Mouse (Mus musculus) lung, embryonic 16.5 days (tissue): ENCODE results near the gene Zap70. TPM values are rescaled to one million over a fixed set of nuclear protein-coding genes. Genes with fewer than 3 reads are reported as not detected.
A peak's percentile ranks its signal among the peaks of the same experiment; 100 is the strongest.
"Not testable (repeated sequence)": the region's sequence is repeated elsewhere in the genome, so short reads cannot be mapped to it uniquely, and the experiment has no call there.

Experiments
- ATAC-seq: fragments of 200-750 bp; cut with Nextera tagmentation; 2 replicates; pipeline ENCODE4 v1.8.0; 2017; ENCODE audit warnings: low read depth, mild to moderate bottlenecking, moderate library complexity
- H3K27ac ChIP-seq: fragments of 300-500 bp; sonication (generic); 2 replicates; pipeline ENCODE4 v1.5.1; 2014; ENCODE audit warnings: mild to moderate bottlenecking, control low read depth, low read length
- H3K27me3 ChIP-seq: fragments of 300-500 bp; sonication (generic); 2 replicates; pipeline ENCODE4 v1.6.1; 2014; ENCODE audit warnings: low read depth, low read length, mixed read lengths; ENCODE audit not compliant: control insufficient read depth, insufficient read depth
- H3K36me3 ChIP-seq: fragments of 300-500 bp; sonication (generic); 2 replicates; pipeline ENCODE4 v1.6.1; 2014; ENCODE audit warnings: low read length; ENCODE audit not compliant: control insufficient read depth, insufficient read depth
- H3K4me1 ChIP-seq: fragments of 300-500 bp; sonication (generic); replicated peaks from 2 replicates; pipeline ENCODE4 v1.6.1; 2014; ENCODE audit warnings: low read length, mixed read lengths; ENCODE audit not compliant: control insufficient read depth, insufficient read depth
- H3K4me2 ChIP-seq: fragments of 300-500 bp; sonication (generic); 2 replicates; pipeline ENCODE4 v1.6.1; 2014; ENCODE audit warnings: low read depth, low read length, control low read depth
- H3K4me3 ChIP-seq: fragments of 300-500 bp; sonication (generic); 2 replicates; pipeline ENCODE4 v1.5.1; 2014; ENCODE audit warnings: mild to moderate bottlenecking, low read length, control low read depth
- H3K9ac ChIP-seq: fragments of 300-500 bp; sonication (generic); 2 replicates; pipeline ENCODE4 v1.6.1; 2014; ENCODE audit warnings: low read length, control low read depth
- H3K9me3 ChIP-seq: fragments of 300-500 bp; sonication (generic); 2 replicates; pipeline ENCODE4 v1.6.1; 2016; ENCODE audit warnings: low read length; ENCODE audit not compliant: control insufficient read depth
- WGBS: fragments of 180-500 bp; shearing (Covaris S2); extraction: QIAGEN DNeasy Blood & Tissue Kit; methylation state at CpG from one replicate; pipeline ENCODE4 v1.1.7; 2014; 5-methylcytosine and 5-hydroxymethylcytosine counted together
- polyA plus RNA-seq: library from polyadenylated mRNA; unstranded; fragments of >200 nt; fragmentation: Nextera tagmentation; extraction: Ambion mirVana; gene quantifications from 2 replicates; pipeline ENCODE4 v1.2.1, GENCODE M21; 2015

Zap70 gene
- polyA plus RNA-seq, 1 experiment from 2014 or later = 1.5 TPM

DNA sequence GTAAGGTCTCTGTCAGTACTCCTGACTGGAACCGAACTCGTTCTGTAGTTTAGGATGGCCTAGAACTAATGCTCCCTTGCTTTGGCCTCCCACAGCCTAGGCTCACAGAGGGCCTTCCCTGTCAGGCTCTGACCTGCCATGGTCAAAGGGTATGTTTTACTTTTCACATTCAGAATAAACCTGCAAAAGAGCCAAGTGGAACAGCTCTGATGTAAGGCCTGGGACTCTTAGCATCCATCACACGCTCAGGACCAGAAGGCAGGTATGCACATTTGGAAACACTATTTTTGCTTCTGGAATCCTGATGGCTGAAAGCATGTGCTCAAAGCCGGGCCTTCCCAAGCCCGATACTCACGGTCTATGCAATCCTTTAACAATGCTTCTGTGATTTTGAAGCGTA is 50.2 kb downstream of the Zap70 start:
- no peak overlapping the region for H3K4me3 ChIP-seq
- H3K9ac ChIP-seq = no peak overlapping the region
- no peak overlapping the region for H3K4me2 ChIP-seq
- ATAC-seq = no peak
- H3K4me1 ChIP-seq = no peaks in the 10 kb centered on the region
- no peaks in the 10 kb centered on the region for H3K27me3 ChIP-seq
- H3K36me3 ChIP-seq = peaks cover 36% of the 10 kb centered on the region
- 93% methylated on average over 7 of the region's 7 CpGs for WGBS
- no peaks in the 10 kb centered on the region for H3K9me3 ChIP-seq
- no peak overlapping the region for H3K27ac ChIP-seq

- Histone ChIP-seq H3K4me1 (no peaks in the 10 kb centered on the region), H3K4me2 (no peak overlapping the region), H3K4me3 (no peak overlapping the region), H3K27me3 (no peaks in the 10 kb centered on the region), H3K36me3 (peaks cover 33% of the 10 kb centered on the region), H3K9ac (no peak overlapping the region), H3K27ac (no peak overlapping the region), H3K9me3 (no peaks in the 10 kb centered on the region)
- WGBS = 56% methylated on average over 7 of the region's 7 CpGs
- ATAC-seq = peak; percentile 31; the same call in 1 of the 2 replicates
Observed at GRCm38 (mm10) chr1:36813415-36813814, 51.8 kb downstream of the Zap70 start.

DNA sequence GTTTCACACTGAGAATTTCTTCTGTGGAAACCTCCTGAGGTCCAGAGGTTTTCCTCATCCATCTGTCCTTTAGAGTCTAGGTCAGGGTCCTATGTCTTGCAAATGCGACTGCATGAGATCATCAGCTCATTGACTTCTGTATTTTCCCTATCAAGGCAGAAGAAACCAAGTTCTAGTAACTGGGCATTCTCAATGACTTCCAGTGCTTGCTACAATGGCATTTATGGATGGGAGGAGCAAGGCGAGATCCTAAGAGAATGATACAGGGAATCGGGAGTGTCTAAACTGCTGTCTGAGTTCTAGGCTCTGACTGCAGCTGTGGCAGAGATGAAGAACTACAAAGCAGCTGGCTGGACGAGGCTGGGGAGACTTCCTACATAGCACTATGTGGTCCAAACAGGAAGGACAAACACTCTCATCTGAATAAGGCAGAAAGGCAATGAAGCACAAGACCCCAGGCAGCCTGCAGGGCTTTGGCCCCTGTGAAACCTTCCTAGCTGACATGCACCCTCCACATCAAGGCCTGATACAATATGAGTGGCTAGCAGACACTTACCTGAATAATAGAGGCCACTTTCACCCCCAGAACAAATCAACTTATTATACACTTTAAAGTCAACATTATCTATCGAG is 52.8 kb downstream of the Zap70 start:
- 79% methylated on average over 5 of the region's 5 CpGs for WGBS
- Histone ChIP-seq H3K27ac (no peak overlapping the region), H3K4me2 (no peak overlapping the region), H3K9ac (no peak overlapping the region), H3K27me3 (no peaks in the 10 kb centered on the region), H3K9me3 (no peaks in the 10 kb centered on the region), H3K4me1 (no peaks in the 10 kb centered on the region), H3K36me3 (peaks cover 37% of the 10 kb centered on the region), H3K4me3 (no peak overlapping the region)
- no peak for ATAC-seq

- no peaks in the 10 kb centered on the region for H3K27me3 ChIP-seq
- H3K4me2 ChIP-seq = no peak overlapping the region
- no peaks in the 10 kb centered on the region for H3K9me3 ChIP-seq
- H3K9ac ChIP-seq = no peak overlapping the region
- H3K27ac ChIP-seq = no peak overlapping the region
- H3K4me3 ChIP-seq = no peak overlapping the region
- H3K4me1 ChIP-seq = no peaks in the 10 kb centered on the region
- H3K36me3 ChIP-seq = peaks cover 38% of the 10 kb centered on the region
- no peak for ATAC-seq
- 91% methylated on average over 6 of the region's 6 CpGs for WGBS
Observed at GRCm38 (mm10) chr1:36815166-36815565, 53.6 kb downstream of the Zap70 start.

- WGBS = 83% methylated on average over 4 of the region's 4 CpGs
- H3K4me3 ChIP-seq, ATAC-seq, H3K4me1 ChIP-seq, H3K27ac ChIP-seq, H3K9ac ChIP-seq, H3K4me2 ChIP-seq, H3K27me3 ChIP-seq, H3K9me3 ChIP-seq: not testable (repeated sequence)
- H3K36me3 ChIP-seq = peaks cover 49% of the 10 kb centered on the region
Observed at GRCm38 (mm10) chr1:36821918-36822317, 60.3 kb downstream of the Zap70 start.

- ATAC-seq = no peak
- Histone ChIP-seq H3K9ac (no peak overlapping the region), H3K4me2 (no peak overlapping the region), H3K9me3 (no peaks in the 10 kb centered on the region), H3K4me1 (no peaks in the 10 kb centered on the region), H3K4me3 (no peak overlapping the region), H3K36me3 (peaks cover 40% of the 10 kb centered on the region), H3K27ac (no peak overlapping the region), H3K27me3 (no peaks in the 10 kb centered on the region)
- WGBS = 91% methylated on average over 5 of the region's 5 CpGs
Observed at GRCm38 (mm10) chr1:36824356-36824755, 62.8 kb downstream of the Zap70 start.

GRCm38 (mm10) chr1:36830913-36831866 is 69.6 kb downstream of the Zap70 start:
- Histone ChIP-seq H3K4me3 (no peak overlapping the region), H3K27ac (no peak overlapping the region), H3K27me3 (no peaks in the 10 kb centered on the region), H3K9ac (no peak overlapping the region), H3K36me3 (peaks cover 30% of the 10 kb centered on the region), H3K4me1 (no peaks in the 10 kb centered on the region), H3K4me2 (no peak overlapping the region), H3K9me3 (no peaks in the 10 kb centered on the region)
- ATAC-seq = no peak
- 66% methylated on average over 14 of the region's 14 CpGs for WGBS

Other genes with a start within 250 kb of the Zap70 start
- gene Cnnm3, start 249.9 kb upstream of the Zap70 start, polyA plus RNA-seq = 3.5 and 4.4 TPM in 2 replicates
- 17.9 and 20.0 TPM in 2 replicates for gene Ankrd23, start 224.9 kb upstream of the Zap70 start, polyA plus RNA-seq
- gene Gm42417, start 222.4 kb upstream of the Zap70 start, polyA plus RNA-seq = 0.29 TPM in 1 of 2 replicates, not detected in the other
- 23.3 and 26.2 TPM in 2 replicates for gene Ankrd39, start 214.4 kb upstream of the Zap70 start, polyA plus RNA-seq
- 14.4 and 14.8 TPM in 2 replicates for gene Sema4c, start 203.4 kb upstream of the Zap70 start, polyA plus RNA-seq
- 4.4 and 5.5 TPM in 2 replicates for gene Fam178b, start 78.6 kb upstream of the Zap70 start, polyA plus RNA-seq
- 514 and 543 TPM in 2 replicates for gene Cox5b, start 70.3 kb upstream of the Zap70 start, polyA plus RNA-seq
- gene 4933424G06Rik, start 51.6 kb upstream of the Zap70 start, polyA plus RNA-seq = not detected in 2 replicates
- 90.0 and 93.1 TPM in 2 replicates for gene Actr1b, start 47.4 kb upstream of the Zap70 start, polyA plus RNA-seq
- gene Tmem131, start 181.9 kb downstream of the Zap70 start, polyA plus RNA-seq = 11.0 and 11.1 TPM in 2 replicates